Mouse (Mus musculus) kidney, postnatal 0 days (tissue): ENCODE measurements around the gene Rsbn1l. TPM values are rescaled to one million over a fixed set of nuclear protein-coding genes. Genes with fewer than 3 reads are reported as not detected.

ENCODE experiments used
- ATAC-seq: fragments of 200-750 bp; cut with Nextera tagmentation; replicated peaks from 2 replicates; pipeline ENCODE4 v1.8.0; 2017; ENCODE audit warnings: low read depth, moderate number of reproducible peaks, moderate TSS enrichment, moderate library complexity; ENCODE audit not compliant: low FRiP score
- DNase-seq: peaks from one replicate; pipeline ENCODE4 v3.0.0-alpha.2; 2016; ENCODE audit warnings: low spot score
- H3K27ac ChIP-seq: fragments of 300-500 bp; sonication (generic); 2 replicates; pipeline ENCODE4 v1.5.1; 2014; ENCODE audit warnings: mild to moderate bottlenecking
- H3K27me3 ChIP-seq: fragments of 300-500 bp; sonication (generic); 2 replicates; pipeline ENCODE4 v1.6.1; 2014; ENCODE audit warnings: low read length, mixed read lengths; ENCODE audit not compliant: insufficient read depth
- H3K36me3 ChIP-seq: fragments of 300-500 bp; sonication (generic); 2 replicates; pipeline ENCODE4 v1.6.1; 2014; ENCODE audit warnings: low read length, mixed read lengths; ENCODE audit not compliant: insufficient read depth
- H3K4me1 ChIP-seq: fragments of 300-500 bp; sonication (generic); replicated peaks from 2 replicates; pipeline ENCODE4 v1.6.1; 2014; ENCODE audit warnings: antibody characterized with exemption, low read length, mixed read lengths; ENCODE audit not compliant: insufficient read depth
- H3K4me2 ChIP-seq: fragments of 300-500 bp; sonication (generic); 2 replicates; pipeline ENCODE4 v1.6.1; 2014; ENCODE audit warnings: mild to moderate bottlenecking, low read length, moderate library complexity, mixed read lengths
- H3K4me3 ChIP-seq: fragments of 300-500 bp; sonication (generic); replicated peaks from 2 replicates; pipeline ENCODE4 v1.5.1; 2014; ENCODE audit warnings: low read depth, low read length
- H3K9ac ChIP-seq: fragments of 300-500 bp; sonication (generic); 2 replicates; pipeline ENCODE4 v1.6.1; 2014; ENCODE audit warnings: low read depth, low read length
- H3K9me3 ChIP-seq: fragments of 300-500 bp; sonication (generic); replicated peaks from 2 replicates; pipeline ENCODE4 v1.6.1; 2016; ENCODE audit warnings: low read length, inconsistent platforms, mixed read lengths
- CTCF ChIP-seq: IDR thresholded peaks from 2 replicates; pipeline ENCODE4 v1.5.1; 2016; ENCODE audit warnings: antibody characterized with exemption, low read depth, mild to moderate bottlenecking, moderate library complexity
- WGBS: fragments of 180-500 bp; shearing (Covaris S2); extraction: QIAGEN DNeasy Blood & Tissue Kit; methylation state at CpG from one replicate; pipeline ENCODE4 v1.1.7; 2014; 5-methylcytosine and 5-hydroxymethylcytosine counted together
- polyA plus RNA-seq: library from polyadenylated mRNA; unstranded; fragments of >200 nt; fragmentation: Nextera tagmentation; extraction: Ambion mirVana; gene quantifications from 2 replicates; pipeline ENCODE4 v1.2.1, GENCODE M21; 2015

Rsbn1l gene
- polyA plus RNA-seq, 1 experiment from 2014 or later = 6.4 TPM

GRCm38 (mm10) chr5:20855066-20855465 is 101.1 kb downstream of the Rsbn1l start:
- no peak overlapping the region for H3K4me2 ChIP-seq
- H3K4me3 ChIP-seq = no peak overlapping the region
- H3K4me1 ChIP-seq = no peaks in the 10 kb centered on the region
- no peak overlapping the region for H3K27ac ChIP-seq
- 87% methylated on average over 4 of the region's 4 CpGs for whole genome bisulfite sequencing
- H3K27me3 ChIP-seq = no peaks in the 10 kb centered on the region
- H3K9ac ChIP-seq = no peak overlapping the region
- no peaks in the 10 kb centered on the region for H3K9me3 ChIP-seq
- TF ChIP-seq CTCF = no peak
- H3K36me3 ChIP-seq = no peaks in the 10 kb centered on the region
- ATAC-seq (no peak), DNase-seq (no peak)

GRCm38 (mm10) chr5:20847010-20847409 is 109.2 kb downstream of the Rsbn1l start:
- Histone ChIP-seq H3K4me1 (no peaks in the 10 kb centered on the region), H3K27ac (no peak overlapping the region), H3K4me2 (no peak overlapping the region), H3K27me3 (no peaks in the 10 kb centered on the region), H3K9ac (no peak overlapping the region), H3K36me3 (no peaks in the 10 kb centered on the region), H3K4me3 (no peak overlapping the region), H3K9me3 (no peaks in the 10 kb centered on the region)
- DNase-seq (no peak), ATAC-seq (no peak)
- TF ChIP-seq CTCF = no peak
- 95% methylated on average over 2 of the region's 2 CpGs for WGBS

- Histone ChIP-seq H3K27me3 (no peaks in the 10 kb centered on the region), H3K27ac (no peak overlapping the region), H3K36me3 (no peaks in the 10 kb centered on the region), H3K4me3 (no peak overlapping the region), H3K9ac (no peak overlapping the region), H3K4me2 (no peak overlapping the region), H3K4me1 (no peaks in the 10 kb centered on the region), H3K9me3 (no peaks in the 10 kb centered on the region)
- no peak for DNase-seq
- 75% methylated on average over 2 of the region's 2 CpGs for WGBS
- TF ChIP-seq CTCF = no peak
- no peak for ATAC-seq
Observed at GRCm38 (mm10) chr5:20843816-20844215, 112.4 kb downstream of the Rsbn1l start.

- H3K9ac ChIP-seq = no peak overlapping the region
- H3K9me3 ChIP-seq = no peaks in the 10 kb centered on the region
- no peak overlapping the region for H3K4me2 ChIP-seq
- no peak for TF ChIP-seq CTCF
- no peak for DNase-seq
- no peaks in the 10 kb centered on the region for H3K4me1 ChIP-seq
- no peaks in the 10 kb centered on the region for H3K27me3 ChIP-seq
- no peak for ATAC-seq
- H3K27ac ChIP-seq = no peak overlapping the region
- H3K36me3 ChIP-seq = no peaks in the 10 kb centered on the region
- no peak overlapping the region for H3K4me3 ChIP-seq
- 90% methylated on average over 1 of the region's 3 CpGs for WGBS
Observed at GRCm38 (mm10) chr5:20843405-20843804, 112.8 kb downstream of the Rsbn1l start.

Other genes with a start within 250 kb of the Rsbn1l start
- 8.4 and 8.5 TPM in 2 replicates for gene Phtf2, start 74.3 kb downstream of the Rsbn1l start, polyA plus RNA-seq
- 63.4 and 68.7 TPM in 2 replicates for gene Tmem60, start 74.2 kb downstream of the Rsbn1l start, polyA plus RNA-seq
- 21.3 and 23.3 TPM in 2 replicates for gene Ptpn12, start 99.5 kb upstream of the Rsbn1l start, polyA plus RNA-seq
- 1.8 and 2.0 TPM in 2 replicates for gene Gsap, start 229.9 kb upstream of the Rsbn1l start, polyA plus RNA-seq